Mouse (Mus musculus) liver, embryonic 11.5 days (tissue): ENCODE measurements around the gene Spred3. TPM values are rescaled to one million over a fixed set of nuclear protein-coding genes. Genes with fewer than 3 reads are reported as not detected.

ENCODE experiments used
- ATAC-seq: fragments of 200-750 bp; cut with Nextera tagmentation; replicated peaks from 2 replicates; pipeline ENCODE4 v1.8.0; 2017; ENCODE audit warnings: moderate number of reproducible peaks, mild to moderate bottlenecking, moderate TSS enrichment, moderate library complexity; ENCODE audit not compliant: low FRiP score
- DNase-seq: peaks from one replicate; pipeline ENCODE4 v3.0.0-alpha.2; 2017; ENCODE audit warnings: low spot score
- H3K27ac ChIP-seq: fragments of 300-500 bp; sonication (generic); 2 replicates; pipeline ENCODE4 v1.5.1; 2014; ENCODE audit warnings: mild to moderate bottlenecking, low read depth, low read length, control low read depth
- H3K27me3 ChIP-seq: fragments of 300-500 bp; sonication (generic); replicated peaks from 2 replicates; pipeline ENCODE4 v1.6.1; 2014; ENCODE audit warnings: low read length, mixed read lengths; ENCODE audit not compliant: control insufficient read depth, insufficient read depth
- H3K36me3 ChIP-seq: fragments of 300-500 bp; sonication (generic); 2 replicates; pipeline ENCODE4 v1.6.1; 2014; ENCODE audit warnings: mild to moderate bottlenecking, low read length, moderate library complexity, mixed read lengths; ENCODE audit not compliant: control insufficient read depth, insufficient read depth
- H3K4me1 ChIP-seq: fragments of 300-500 bp; sonication (generic); replicated peaks from 2 replicates; pipeline ENCODE4 v1.6.1; 2014; ENCODE audit warnings: low read length, mixed read lengths; ENCODE audit not compliant: control insufficient read depth, insufficient read depth
- H3K4me2 ChIP-seq: fragments of 300-500 bp; sonication (generic); 2 replicates; pipeline ENCODE4 v1.6.1; 2014; ENCODE audit warnings: mild to moderate bottlenecking, control low read depth, moderate library complexity
- H3K4me3 ChIP-seq: fragments of 300-500 bp; sonication (generic); 2 replicates; pipeline ENCODE4 v1.5.1; 2014; ENCODE audit warnings: low read depth, low read length, control low read depth
- H3K9ac ChIP-seq: fragments of 300-500 bp; sonication (generic); 2 replicates; pipeline ENCODE4 v1.6.1; 2014; ENCODE audit warnings: low read depth, low read length, control low read depth
- H3K9me3 ChIP-seq: fragments of 300-500 bp; sonication (generic); 2 replicates; pipeline ENCODE4 v1.6.1; 2016; ENCODE audit warnings: low read length, inconsistent platforms, mixed read lengths; ENCODE audit not compliant: control insufficient read depth
- WGBS: fragments of 180-500 bp; shearing (Covaris S2); extraction: QIAGEN DNeasy Blood & Tissue Kit; methylation state at CpG from one replicate; pipeline ENCODE4 v1.1.7; 2014; 5-methylcytosine and 5-hydroxymethylcytosine counted together
- polyA plus RNA-seq: library from polyadenylated mRNA; unstranded; fragments of >200 nt; fragmentation: Nextera tagmentation; extraction: Ambion mirVana; gene quantifications from 2 replicates; pipeline ENCODE4 v1.2.1, GENCODE M21; 2014

Gene Spred3
- polyA plus RNA-seq, 1 experiment from 2014 or later, result 1.0 TPM

DNA sequence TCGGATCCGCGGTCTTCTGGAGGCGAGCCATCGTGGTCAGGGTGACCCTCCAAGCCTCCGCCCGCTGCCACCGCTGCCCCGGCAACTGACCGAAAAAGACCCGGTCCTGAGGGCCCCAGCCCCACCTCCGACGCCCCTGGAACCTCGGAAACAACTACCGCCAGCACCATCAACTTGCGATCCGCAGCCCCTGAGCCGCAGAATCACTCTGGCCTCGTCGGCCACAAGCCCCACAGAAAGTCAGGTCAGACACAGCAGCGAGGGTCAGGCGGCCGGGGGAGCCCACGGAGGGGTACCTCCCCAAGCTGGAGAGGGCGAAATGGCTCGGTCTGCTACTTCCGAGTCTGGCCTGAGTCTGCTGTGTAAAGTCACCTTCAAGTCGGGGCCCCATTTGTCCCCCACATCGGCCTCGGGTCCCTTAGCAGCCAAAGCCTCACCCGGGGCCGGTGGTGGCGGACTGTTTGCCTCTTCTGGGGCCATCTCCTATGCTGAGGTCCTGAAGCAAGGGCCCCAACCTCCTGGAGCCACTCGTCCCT is 1.4 kb upstream of the Spred3 start:
- Histone ChIP-seq H3K4me3 (peak overlapping the region; percentile 52), H3K36me3 (peaks cover 24% of the 10 kb centered on the region), H3K9ac (peak overlapping the region; percentile 56), H3K4me1 (peaks cover 26% of the 10 kb centered on the region), H3K4me2 (peak overlapping the region; percentile 87), H3K9me3 (no peaks in the 10 kb centered on the region), H3K27ac (no peak overlapping the region), H3K27me3 (peaks cover 56% of the 10 kb centered on the region)
- WGBS, result 8% methylated on average over 34 of the region's 34 CpGs
- ATAC-seq, result no peak
- DNase-seq, result no peak

- H3K4me1 ChIP-seq, result peaks cover 26% of the 10 kb centered on the region
- 2% methylated on average over 43 of the region's 43 CpGs for WGBS
- peaks cover 56% of the 10 kb centered on the region for H3K27me3 ChIP-seq
- H3K4me3 ChIP-seq, result peak overlapping the region; percentile 52
- peak overlapping the region; percentile 87 for H3K4me2 ChIP-seq
- H3K9ac ChIP-seq, result peak overlapping the region; percentile 56
- no peaks in the 10 kb centered on the region for H3K9me3 ChIP-seq
- ATAC-seq (peak; percentile 15; the same call in 1 of the 2 replicates), DNase-seq (no peak)
- H3K27ac ChIP-seq, result no peak overlapping the region
- H3K36me3 ChIP-seq, result peaks cover 21% of the 10 kb centered on the region
These were observed 747 bp upstream of the Spred3 start for GRCm38 (mm10) chr7:29170755-29171561.

GRCm38 (mm10) chr7:29169231-29170065 is 763 bp downstream of the Spred3 start:
- Histone ChIP-seq H3K4me2 (peak overlapping the region; percentile 87), H3K9me3 (no peaks in the 10 kb centered on the region), H3K36me3 (peaks cover 10% of the 10 kb centered on the region; the same call in 1 of the 2 replicates), H3K27me3 (peaks cover 56% of the 10 kb centered on the region), H3K9ac (peak overlapping the region; percentile 56), H3K4me1 (peaks cover 26% of the 10 kb centered on the region), H3K27ac (no peak overlapping the region), H3K4me3 (peak overlapping the region; percentile 52)
- DNase-seq (peak; percentile 78), ATAC-seq (peak; percentile 58)
- 0% methylated on average over 30 of the region's 39 CpGs for WGBS

DNA sequence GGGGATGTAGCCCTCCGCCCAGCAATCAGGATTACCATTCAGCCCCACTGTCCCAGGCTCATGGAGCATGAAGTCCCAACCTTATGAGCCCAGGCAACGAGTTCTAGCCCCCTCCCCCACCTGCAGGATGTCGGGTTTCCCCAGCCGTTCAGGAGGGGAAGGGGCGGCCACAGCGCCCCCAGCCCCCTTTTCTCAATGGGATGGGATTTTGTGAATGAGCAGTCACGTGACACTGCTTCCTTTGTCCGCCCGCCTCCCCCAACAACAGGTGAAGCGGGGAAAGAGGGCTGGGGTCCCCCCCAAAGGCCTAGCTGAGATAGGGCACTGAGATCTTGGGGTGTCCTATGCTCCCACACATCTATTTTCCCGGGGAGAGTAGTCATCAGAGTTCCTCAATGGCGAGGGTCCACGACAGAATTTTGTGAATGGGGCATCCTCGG is 1.4 kb downstream of the Spred3 start:
- no peak overlapping the region for H3K9ac ChIP-seq

GRCm38 (mm10) chr7:29168121-29168695 is 2.0 kb downstream of the Spred3 start:
- no peak overlapping the region for H3K9ac ChIP-seq
- H3K9me3 ChIP-seq, result no peaks in the 10 kb centered on the region
- peaks cover 26% of the 10 kb centered on the region for H3K4me1 ChIP-seq
- WGBS, result 6% methylated on average over 10 of the region's 10 CpGs
- H3K27me3 ChIP-seq, result peaks cover 49% of the 10 kb centered on the region
- H3K27ac ChIP-seq, result no peak overlapping the region
- H3K4me3 ChIP-seq, result peak overlapping the region; percentile 52
- peak overlapping the region; percentile 87 for H3K4me2 ChIP-seq
- no peak for ATAC-seq
- DNase-seq, result no peak
- H3K36me3 ChIP-seq, result peaks cover 2% of the 10 kb centered on the region; the same call in 1 of the 2 replicates

More for the DNA sequence above, 1.4 kb downstream of the Spred3 start:
- H3K9me3 ChIP-seq, result no peaks in the 10 kb centered on the region
- H3K27ac ChIP-seq, result no peak overlapping the region
- H3K4me2 ChIP-seq, result peak overlapping the region; percentile 87
- peak overlapping the region; percentile 52 for H3K4me3 ChIP-seq
- peaks cover 26% of the 10 kb centered on the region for H3K4me1 ChIP-seq
- ATAC-seq (no peak), DNase-seq (no peak)
- WGBS, result 1% methylated on average over 14 of the region's 14 CpGs
- H3K36me3 ChIP-seq, result peaks cover 6% of the 10 kb centered on the region; the same call in 1 of the 2 replicates
- peaks cover 55% of the 10 kb centered on the region for H3K27me3 ChIP-seq

- WGBS, result 29% methylated on average over 19 of the region's 19 CpGs
- Histone ChIP-seq H3K9me3 (no peaks in the 10 kb centered on the region), H3K9ac (no peak overlapping the region), H3K27ac (no peak overlapping the region), H3K4me1 (peaks cover 31% of the 10 kb centered on the region), H3K4me2 (peak overlapping the region; percentile 9; the same call in 1 of the 2 replicates), H3K27me3 (peaks cover 43% of the 10 kb centered on the region), H3K36me3 (no peaks in the 10 kb centered on the region; the same call in 1 of the 2 replicates), H3K4me3 (no peak overlapping the region)
- no peak for ATAC-seq
- DNase-seq, result no peak
These were observed 2.6 kb downstream of the Spred3 start for GRCm38 (mm10) chr7:29167656-29168055.

DNA sequence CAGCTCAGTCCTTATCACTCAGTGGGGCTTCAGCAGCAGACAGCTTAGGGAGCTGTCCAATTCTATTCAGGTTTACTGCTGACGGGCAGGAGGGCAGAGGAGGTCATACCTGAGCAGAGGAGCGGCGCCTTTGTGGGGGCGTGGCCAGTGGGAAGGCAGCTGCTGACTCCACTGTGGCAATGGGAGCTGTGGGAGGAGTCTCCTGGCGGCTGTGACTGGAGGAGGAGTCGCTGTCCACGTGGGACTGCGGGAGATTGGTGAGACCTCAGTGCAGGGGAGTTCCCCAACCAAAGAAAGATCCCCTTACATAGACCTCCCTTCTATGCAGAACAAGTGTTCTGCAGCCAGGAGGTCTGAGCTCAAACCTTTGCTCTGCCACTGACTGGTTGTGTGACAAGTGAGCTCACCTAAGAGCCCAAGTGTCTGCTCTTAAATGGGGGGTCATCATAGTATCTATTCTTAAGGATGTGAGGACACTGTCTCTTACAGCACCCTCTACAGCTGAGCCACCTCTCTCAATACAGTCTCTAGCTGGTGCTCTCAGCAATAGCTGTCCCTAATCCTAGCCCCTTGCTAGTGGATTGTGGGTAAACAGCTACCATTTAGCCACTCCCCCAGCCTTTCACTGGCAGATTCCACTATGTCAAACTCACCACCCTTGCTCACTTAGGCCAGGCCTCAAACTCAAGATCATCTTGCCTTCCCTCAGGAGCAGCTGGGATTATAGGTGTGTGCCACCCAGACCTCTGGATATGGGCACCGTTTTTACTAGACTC is 7.3 kb downstream of the Spred3 start:
- Histone ChIP-seq H3K4me2 (peak overlapping the region; percentile 18; the same call in 1 of the 2 replicates), H3K4me3 (no peak overlapping the region), H3K9ac (no peak overlapping the region), H3K27ac (no peak overlapping the region), H3K36me3 (no peaks in the 10 kb centered on the region), H3K9me3 (no peaks in the 10 kb centered on the region), H3K4me1 (peaks cover 6% of the 10 kb centered on the region; the same call in 1 of the 2 replicates), H3K27me3 (peaks cover 27% of the 10 kb centered on the region)
- WGBS, result 16% methylated on average over 9 of the region's 9 CpGs
- ATAC-seq, result peak; percentile 50
- peak; percentile 52 for DNase-seq
